Mouse (Mus musculus) liver, adult 2 months (tissue): ENCODE data around the gene Ace.

Source experiments
- CTCF ChIP-seq: fragments of 200-500 bp; IDR thresholded peaks from 2 replicates; pipeline ENCODE4 v1.5.1; 2011; ENCODE audit warnings: low read depth, low read length, control low read depth
- POLR2A ChIP-seq: fragments of 200-500 bp; IDR thresholded peaks from 2 replicates; pipeline ENCODE4 v1.6.1; 2011; ENCODE audit warnings: low read length, control low read depth; ENCODE audit not compliant: insufficient read depth; ENCODE audit errors: extremely low read depth

GRCm38 (mm10) chr11:105955815-105956430, 11.8 kb upstream of the Ace start:
- TF ChIP-seq POLR2A (no peak), CTCF (no peak)
